Mouse (Mus musculus): Measurements from ENCODE around the gene Cfap36. TPM values are rescaled to one million over a fixed set of nuclear protein-coding genes. Genes with fewer than 3 reads are reported as not detected.

Cfap36 gene
- polyA plus RNA-seq, 1 experiment from 2014 or later, result 97.2 TPM

- Histone ChIP-seq H3K27me3 (no peaks in the 10 kb centered on the region), H3K4me3 (peak overlapping the region; percentile 94), H3K4me1 (peaks cover 16% of the 10 kb centered on the region), H3K27ac (peak overlapping the region; percentile 94), H3K9me3 (replicated peaks) (no peaks in the 10 kb centered on the region), H3K36me3 (no peaks in the 10 kb centered on the region), H3K4me2 (replicated peaks) (peak overlapping the region; percentile 68), H3K9ac (peak overlapping the region; percentile 93)
- no peak for ATAC-seq (ENCODE audit: low FRiP score)
- WGBS, result 5% methylated on average over 13 of the region's 13 CpGs
These were observed 73.3 kb downstream of the Cfap36 start for GRCm38 (mm10) chr11:29173706-29174436.

GRCm38 (mm10) chr11:29173125-29173631 lies 74.0 kb downstream of the Cfap36 start:
- H3K9ac ChIP-seq, result peak overlapping the region; percentile 93
- H3K27ac ChIP-seq, result peak overlapping the region; percentile 94
- H3K27me3 ChIP-seq, result no peaks in the 10 kb centered on the region
- peaks cover 16% of the 10 kb centered on the region for H3K4me1 ChIP-seq
- WGBS, result under 1% methylated on average over 38 of the region's 38 CpGs
- peak overlapping the region; percentile 68 for H3K4me2 ChIP-seq (replicated peaks)
- H3K9me3 ChIP-seq (replicated peaks), result no peaks in the 10 kb centered on the region
- ATAC-seq (ENCODE audit: low FRiP score), result peak; percentile 80
- H3K36me3 ChIP-seq, result no peaks in the 10 kb centered on the region
- H3K4me3 ChIP-seq, result peak overlapping the region; percentile 94

- peak; percentile 98 for ATAC-seq (ENCODE audit: low FRiP score)
- H3K4me1 ChIP-seq, result peaks cover 16% of the 10 kb centered on the region
- H3K9ac ChIP-seq, result peak within 1 kb of the TSS; percentile 93
- H3K4me2 ChIP-seq (replicated peaks), result peak within 1 kb of the TSS; percentile 83
- H3K27ac ChIP-seq, result peak within 1 kb of the TSS; percentile 94
- no peaks in the 10 kb centered on the region for H3K27me3 ChIP-seq
- H3K36me3 ChIP-seq, result no peaks in the 10 kb centered on the region
- H3K4me3 ChIP-seq, result peak within 1 kb of the TSS; percentile 94
- H3K9me3 ChIP-seq (replicated peaks), result no peaks in the 10 kb centered on the region
- under 1% methylated on average over 50 of the region's 50 CpGs for WGBS
These were observed 74.6 kb downstream of the Cfap36 start, which contains the start of gene Ppp4r3b for GRCm38 (mm10) chr11:29172563-29173124. TSS of gene Ppp4r3b (plus strand) at chr11:29172890.

GRCm38 (mm10) chr11:29171959-29172391 lies 75.2 kb downstream of the Cfap36 start:
- Histone ChIP-seq H3K36me3 (no peaks in the 10 kb centered on the region), H3K4me2 (replicated peaks) (peak overlapping the region; percentile 83), H3K27me3 (no peaks in the 10 kb centered on the region), H3K27ac (peak overlapping the region; percentile 94), H3K9ac (peak overlapping the region; percentile 64), H3K4me1 (peaks cover 16% of the 10 kb centered on the region), H3K4me3 (peak overlapping the region; percentile 94), H3K9me3 (replicated peaks) (no peaks in the 10 kb centered on the region)
- under 1% methylated on average over 34 of the region's 34 CpGs for WGBS
- ATAC-seq (ENCODE audit: low FRiP score), result peak; percentile 30

Other genes with a start within 250 kb of the Cfap36 start
- gene Pnpt1, start 116.7 kb downstream of the Cfap36 start, polyA plus RNA-seq (2016; fragmentation: Nextera tagmentation; extraction: Ambion mirVana), result 33.6 and 33.7 TPM in 2 replicates
- 106 and 114 TPM in 2 replicates for gene Ppp4r3b, start 74.5 kb downstream of the Cfap36 start, polyA plus RNA-seq (2016; fragmentation: Nextera tagmentation; extraction: Ambion mirVana)
- gene Ccdc88a, start 126.2 kb upstream of the Cfap36 start, polyA plus RNA-seq (2016; fragmentation: Nextera tagmentation; extraction: Ambion mirVana), result 82.6 and 89.8 TPM in 2 replicates